Mouse (Mus musculus) brain, embryonic 14.5 days (tissue): Measurements from ENCODE around the gene Arl1.

ENCODE experiments used
- CTCF ChIP-seq: fragments of 200-500 bp; IDR thresholded peaks from 2 replicates; pipeline ENCODE4 v1.5.1; 2012; ENCODE audit warnings: inconsistent platforms, mild to moderate bottlenecking, moderate library complexity, borderline replicate concordance; ENCODE audit not compliant: insufficient read depth, insufficient read length; ENCODE audit errors: extremely low read depth
- POLR2A ChIP-seq: fragments of 200-500 bp; IDR thresholded peaks from 2 replicates; pipeline ENCODE4 v1.6.1; 2012; ENCODE audit warnings: mild to moderate bottlenecking, inconsistent platforms, borderline replicate concordance; ENCODE audit not compliant: poor library complexity, insufficient read depth, insufficient read length, severe bottlenecking; ENCODE audit errors: extremely low read depth

- TF ChIP-seq CTCF (peak; percentile 32; the same call in 1 of the 2 replicates), POLR2A (no peak)
These were observed 5.3 kb upstream of the Arl1 start for GRCm38 (mm10) chr10:88725343-88725742.
